Mouse (Mus musculus): ENCODE measurements around the gene Kctd20.
A peak's percentile ranks its signal among the peaks of the same experiment; 100 is the strongest.

Gene Kctd20

DNA sequence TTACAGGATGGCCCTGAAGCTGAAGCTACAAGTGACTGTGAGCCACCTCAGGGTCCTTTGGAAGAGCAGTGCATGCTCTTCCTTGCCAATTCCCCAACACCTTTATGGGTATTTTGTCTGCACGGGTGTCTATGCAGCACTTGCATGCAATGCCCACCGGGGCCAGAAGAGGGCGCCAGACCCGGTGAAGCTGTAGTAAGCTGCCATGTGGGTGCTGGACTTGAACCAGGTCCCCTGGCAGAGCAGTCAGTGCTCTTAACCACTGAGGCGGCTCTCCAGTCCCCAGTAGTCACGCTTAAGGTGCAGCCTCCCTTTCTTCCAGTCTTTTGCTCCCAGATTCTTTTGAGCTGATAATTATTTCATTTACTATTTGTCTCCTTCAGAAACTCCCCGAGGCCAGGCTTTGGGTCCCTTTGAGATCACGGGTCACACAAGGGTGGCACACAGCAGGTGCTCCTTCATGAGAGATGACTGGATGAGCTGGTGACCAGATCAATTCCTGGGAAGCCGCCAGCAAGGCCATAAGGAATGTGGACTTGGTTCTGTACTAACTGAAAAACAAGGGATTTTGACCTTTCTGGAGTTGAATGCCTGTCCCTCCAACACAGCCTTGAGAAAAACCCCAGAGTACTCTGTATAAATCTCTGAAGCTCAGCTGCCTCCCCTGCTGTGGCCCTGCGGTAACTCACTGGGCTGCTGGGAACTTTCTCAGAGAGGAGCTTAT lies 15.0 kb upstream of the Kctd20 start:
- H3K36me3 ChIP-seq (ENCODE audit: insufficient read depth, low read length) = no peaks in the 10 kb centered on the region
- peaks cover 65% of the 10 kb centered on the region for H3K9me3 ChIP-seq (ENCODE audit: low read length)
- peaks cover 11% of the 10 kb centered on the region for H3K4me1 ChIP-seq (replicated peaks; ENCODE audit: low read depth, low read length)
- no peak for TF ChIP-seq POU5F1 (IDR thresholded peaks at IDR 0.05; ENCODE audit: borderline replicate concordance, low read length)
- TF ChIP-seq CTCF (conservative IDR thresholded peaks at IDR 0.05; ENCODE audit: low read length) = peak; percentile 51
- H3K4me3 ChIP-seq (replicated peaks; ENCODE audit: low read length) = peak overlapping the region; percentile 17; the same call in 1 of the 2 replicates
- H3K27me3 ChIP-seq (ENCODE audit: insufficient read depth, low read length) = no peaks in the 10 kb centered on the region

DNA sequence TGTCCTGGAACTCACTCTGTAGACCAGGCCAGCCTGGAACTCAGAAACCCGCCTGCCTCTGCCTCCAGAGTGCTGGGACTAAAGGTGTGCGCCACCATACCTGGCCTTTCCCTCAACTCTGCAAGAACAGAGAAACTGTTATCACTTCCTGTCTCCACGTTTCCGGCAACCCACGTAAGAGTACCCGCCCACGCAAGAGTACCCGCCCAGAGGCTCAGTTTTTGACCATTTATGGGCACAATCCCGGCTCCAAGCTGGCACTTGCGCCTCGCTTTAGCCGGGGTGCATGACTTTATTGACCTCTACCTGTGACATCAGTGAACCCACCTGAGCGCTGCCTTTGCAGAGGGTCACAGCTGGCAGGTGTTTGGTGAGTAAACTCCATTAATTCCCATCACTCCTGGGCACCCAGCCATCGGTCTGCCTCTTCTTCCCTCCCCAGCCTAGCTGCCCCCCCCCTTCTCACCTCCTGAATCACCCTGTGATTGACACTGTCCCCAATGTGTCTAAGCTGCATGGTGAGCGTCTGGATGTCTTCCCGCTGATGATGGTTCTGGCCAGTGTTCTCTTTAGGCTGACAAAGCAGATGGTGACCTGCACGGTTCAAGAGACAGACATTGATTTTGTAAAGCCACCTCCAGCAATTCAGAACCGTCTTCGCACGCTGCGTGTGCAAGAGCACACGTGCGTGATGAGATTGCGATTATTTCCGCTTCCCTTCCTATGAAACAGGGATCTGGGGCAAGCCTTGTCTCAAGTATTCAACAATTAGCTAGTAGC lies 10.8 kb upstream of the Kctd20 start:
- Histone ChIP-seq H3K4me1 (replicated peaks; ENCODE audit: low read depth, low read length) (peaks cover 18% of the 10 kb centered on the region), H3K9me3 (ENCODE audit: low read length) (peaks cover 53% of the 10 kb centered on the region), H3K4me3 (replicated peaks; ENCODE audit: low read length) (no peak overlapping the region), H3K27me3 (ENCODE audit: insufficient read depth, low read length) (no peaks in the 10 kb centered on the region), H3K36me3 (ENCODE audit: insufficient read depth, low read length) (no peaks in the 10 kb centered on the region)
- TF ChIP-seq CTCF (conservative IDR thresholded peaks at IDR 0.05; ENCODE audit: low read length) (no peak), NANOG (IDR thresholded peaks at IDR 0.05; ENCODE audit: borderline replicate concordance, low read length) (no peak)

DNA sequence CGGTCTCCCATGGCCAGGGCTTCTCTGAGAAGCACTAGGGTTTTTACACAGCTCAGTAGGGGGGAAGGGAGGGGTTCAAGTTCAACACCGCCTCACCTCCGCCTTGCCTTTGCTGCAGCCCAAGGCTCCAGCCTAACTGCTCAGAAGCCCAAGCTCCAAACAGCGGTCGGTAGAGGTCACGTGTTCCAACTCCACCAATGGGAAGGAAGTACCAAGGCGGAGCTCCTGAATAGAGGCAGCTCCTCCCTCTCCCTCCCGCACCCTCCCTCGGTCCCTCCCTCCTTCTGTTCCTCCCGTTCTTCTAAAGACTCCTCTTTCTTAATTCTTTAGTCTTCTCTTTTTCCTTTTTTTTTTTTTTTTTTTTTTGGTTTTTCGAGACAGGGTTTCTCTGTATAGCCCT lies 9.6 kb upstream of the Kctd20 start:
- Histone ChIP-seq H3K36me3 (ENCODE audit: insufficient read depth, low read length) (no peaks in the 10 kb centered on the region), H3K9me3 (ENCODE audit: low read length) (peaks cover 43% of the 10 kb centered on the region), H3K27me3 (ENCODE audit: insufficient read depth, low read length) (no peaks in the 10 kb centered on the region), H3K4me3 (replicated peaks; ENCODE audit: low read length) (no peak overlapping the region), H3K4me1 (replicated peaks; ENCODE audit: low read depth, low read length) (peaks cover 18% of the 10 kb centered on the region)
- TF ChIP-seq CTCF (conservative IDR thresholded peaks at IDR 0.05; ENCODE audit: low read length) (no peak), POU5F1 (IDR thresholded peaks at IDR 0.05; ENCODE audit: borderline replicate concordance, low read length) (no peak), NANOG (IDR thresholded peaks at IDR 0.05; ENCODE audit: borderline replicate concordance, low read length) (no peak)

DNA sequence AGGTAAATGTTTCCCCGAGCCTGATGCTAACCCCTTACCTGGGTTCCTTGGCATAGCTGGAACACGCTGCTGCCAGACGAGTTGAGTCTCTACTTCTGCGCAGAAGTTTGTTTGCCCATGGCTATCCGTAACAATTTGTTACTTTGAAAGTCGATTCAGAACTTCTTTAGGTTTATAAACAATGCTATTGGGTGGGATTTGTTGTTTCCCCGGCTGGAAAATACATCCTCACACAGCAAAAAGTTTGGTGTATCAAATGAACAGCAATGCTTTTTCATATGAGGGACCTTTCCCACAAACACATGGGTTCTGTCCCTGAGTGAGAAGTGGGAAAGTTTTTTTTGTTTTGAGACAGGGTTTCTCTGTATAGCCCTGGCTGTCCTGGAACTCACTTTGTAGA lies 8.0 kb upstream of the Kctd20 start, which contains the start of gene Pxt1:
TSS of gene Pxt1 (minus strand) at position 101 of the 400 bp plus-strand sequence.
- no peaks in the 10 kb centered on the region for H3K27me3 ChIP-seq (ENCODE audit: insufficient read depth, low read length)
- peaks cover 21% of the 10 kb centered on the region for H3K4me1 ChIP-seq (replicated peaks; ENCODE audit: low read depth, low read length)
- H3K9me3 ChIP-seq (ENCODE audit: low read length) = peaks cover 37% of the 10 kb centered on the region
- no peak for TF ChIP-seq NANOG (IDR thresholded peaks at IDR 0.05; ENCODE audit: borderline replicate concordance, low read length)
- no peak for TF ChIP-seq CTCF (conservative IDR thresholded peaks at IDR 0.05; ENCODE audit: low read length)
- no peak for TF ChIP-seq POU5F1 (IDR thresholded peaks at IDR 0.05; ENCODE audit: borderline replicate concordance, low read length)
- H3K36me3 ChIP-seq (ENCODE audit: insufficient read depth, low read length) = no peaks in the 10 kb centered on the region
- no peak within 1 kb of the TSS for H3K4me3 ChIP-seq (replicated peaks; ENCODE audit: low read length)

DNA sequence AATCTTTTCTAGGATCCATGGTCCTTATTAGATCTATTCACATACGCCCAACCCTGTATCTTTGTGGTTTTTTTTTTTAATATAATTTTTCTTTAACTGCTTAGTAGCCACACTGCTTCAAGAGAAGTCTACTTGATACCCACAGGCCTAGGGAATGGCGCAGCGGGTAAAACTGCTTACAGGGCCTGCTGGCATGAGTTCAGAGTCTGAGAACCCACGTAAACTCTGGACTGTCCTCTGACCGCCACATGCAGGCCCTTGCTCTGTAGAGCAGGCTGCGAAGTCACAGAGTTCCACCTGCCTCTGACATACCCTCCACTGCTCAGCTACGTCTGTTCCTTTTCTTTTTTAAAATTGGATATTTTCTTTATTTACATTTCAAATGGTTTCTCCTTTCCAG lies 7.3 kb upstream of the Kctd20 start:
- H3K4me1 ChIP-seq (replicated peaks; ENCODE audit: low read depth, low read length) = peaks cover 21% of the 10 kb centered on the region
- peaks cover 32% of the 10 kb centered on the region for H3K9me3 ChIP-seq (ENCODE audit: low read length)
- H3K4me3 ChIP-seq (replicated peaks; ENCODE audit: low read length) = no peak overlapping the region
- TF ChIP-seq POU5F1 (IDR thresholded peaks at IDR 0.05; ENCODE audit: borderline replicate concordance, low read length) = no peak
- no peak for TF ChIP-seq CTCF (conservative IDR thresholded peaks at IDR 0.05; ENCODE audit: low read length)
- TF ChIP-seq NANOG (IDR thresholded peaks at IDR 0.05; ENCODE audit: borderline replicate concordance, low read length) = no peak
- no peaks in the 10 kb centered on the region for H3K27me3 ChIP-seq (ENCODE audit: insufficient read depth, low read length)
- no peaks in the 10 kb centered on the region for H3K36me3 ChIP-seq (ENCODE audit: insufficient read depth, low read length)

DNA sequence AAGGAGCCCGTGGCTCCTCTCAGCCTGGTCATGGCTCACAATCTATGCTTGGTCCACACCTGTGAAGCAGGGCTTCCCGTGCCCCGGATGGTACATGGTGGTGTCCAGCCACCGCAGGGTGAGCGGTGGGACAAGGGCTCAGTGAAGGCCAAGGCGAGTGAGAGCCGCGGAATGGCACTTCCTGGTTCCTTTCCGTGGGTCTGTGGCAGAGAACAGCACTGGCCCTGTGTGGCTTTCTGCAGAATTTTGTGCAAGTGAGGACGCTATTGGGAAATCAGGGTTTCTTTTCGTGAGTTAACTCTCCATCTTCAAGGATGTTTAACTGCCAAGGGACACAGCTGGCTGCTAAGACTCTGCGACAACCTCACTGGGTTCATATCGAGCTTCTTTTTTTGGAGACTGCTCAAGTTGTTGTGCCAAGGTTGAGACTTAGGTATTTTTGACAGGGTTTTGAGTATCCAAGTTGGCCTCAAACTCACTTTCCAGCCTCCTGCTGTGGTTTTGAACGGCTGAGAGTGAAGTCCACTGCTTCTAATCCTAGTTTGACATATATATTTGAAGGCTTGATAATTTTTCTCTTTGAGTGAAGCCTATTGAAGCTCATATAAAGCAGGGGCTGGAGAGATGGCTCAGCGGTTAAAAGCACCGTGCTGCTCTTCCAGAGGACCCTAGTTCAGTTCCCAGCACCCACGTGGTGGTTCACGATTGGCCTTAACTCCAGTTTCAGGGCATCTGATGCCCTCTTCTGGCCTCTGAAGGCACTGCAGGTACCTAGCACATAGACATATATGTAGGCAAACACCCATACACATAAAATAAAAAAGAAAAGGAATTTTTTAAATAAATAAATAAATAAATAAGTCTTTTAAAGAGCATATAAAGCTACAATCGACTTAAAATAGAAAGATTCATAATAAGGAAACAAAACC lies 4.5 kb upstream of the Kctd20 start:
- H3K4me1 ChIP-seq (replicated peaks; ENCODE audit: low read depth, low read length) = peaks cover 29% of the 10 kb centered on the region
- TF ChIP-seq CTCF (conservative IDR thresholded peaks at IDR 0.05; ENCODE audit: low read length) (peak; percentile 49), NANOG (IDR thresholded peaks at IDR 0.05; ENCODE audit: borderline replicate concordance, low read length) (no peak)
- no peaks in the 10 kb centered on the region for H3K36me3 ChIP-seq (ENCODE audit: insufficient read depth, low read length)
- no peak overlapping the region for H3K4me3 ChIP-seq (replicated peaks; ENCODE audit: low read length)
- peaks cover 7% of the 10 kb centered on the region for H3K9me3 ChIP-seq (ENCODE audit: low read length)
- no peaks in the 10 kb centered on the region for H3K27me3 ChIP-seq (ENCODE audit: insufficient read depth, low read length)

DNA sequence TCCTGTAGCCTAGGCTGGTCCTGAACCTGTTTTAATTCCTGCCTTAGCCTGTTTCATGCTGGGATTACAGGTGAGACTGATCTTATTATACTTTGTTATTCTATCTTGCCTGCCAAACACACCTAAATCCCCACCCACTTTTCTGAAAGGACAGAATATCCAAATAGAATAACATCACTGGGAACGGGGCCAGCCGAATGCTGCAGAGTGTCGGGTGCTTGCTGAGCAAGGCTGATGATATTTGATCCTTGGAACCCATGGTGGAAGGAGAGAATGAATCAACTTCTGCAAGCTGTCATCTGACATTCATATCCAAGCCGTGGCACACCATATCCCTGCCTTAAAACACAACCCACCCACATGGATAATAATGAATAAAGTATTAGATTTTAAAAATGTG lies 3.1 kb upstream of the Kctd20 start:
- TF ChIP-seq NANOG (IDR thresholded peaks at IDR 0.05; ENCODE audit: borderline replicate concordance, low read length) (no peak), POU5F1 (IDR thresholded peaks at IDR 0.05; ENCODE audit: borderline replicate concordance, low read length) (no peak), CTCF (conservative IDR thresholded peaks at IDR 0.05; ENCODE audit: low read length) (no peak)
- peaks cover 36% of the 10 kb centered on the region for H3K4me1 ChIP-seq (replicated peaks; ENCODE audit: low read depth, low read length)
- no peak overlapping the region for H3K4me3 ChIP-seq (replicated peaks; ENCODE audit: low read length)
- no peaks in the 10 kb centered on the region for H3K36me3 ChIP-seq (ENCODE audit: insufficient read depth, low read length)
- no peaks in the 10 kb centered on the region for H3K27me3 ChIP-seq (ENCODE audit: insufficient read depth, low read length)
- H3K9me3 ChIP-seq (ENCODE audit: low read length) = peaks cover 7% of the 10 kb centered on the region

DNA sequence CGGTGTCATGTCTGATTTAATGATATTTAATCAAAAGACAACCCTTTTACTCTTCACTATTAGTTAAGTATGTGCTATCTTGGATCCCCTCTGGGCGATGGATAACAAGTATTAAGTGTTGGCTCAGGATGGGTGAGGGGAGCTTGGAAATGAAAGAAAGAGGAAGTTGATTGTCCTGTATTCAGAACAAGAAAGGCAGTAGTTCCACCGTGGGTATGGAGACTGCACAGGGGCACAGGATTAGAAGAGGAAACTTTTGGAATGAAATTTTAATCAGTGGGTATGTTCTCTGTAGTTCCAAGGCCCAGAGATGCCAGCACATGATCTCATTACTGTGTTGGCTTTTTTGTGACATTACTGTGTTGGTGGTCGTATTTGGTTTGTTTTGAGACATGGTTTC lies 999 bp upstream of the Kctd20 start:
- Histone ChIP-seq H3K4me1 (replicated peaks; ENCODE audit: low read depth, low read length) (peaks cover 44% of the 10 kb centered on the region), H3K4me3 (replicated peaks; ENCODE audit: low read length) (peak overlapping the region; percentile 88), H3K9me3 (ENCODE audit: low read length) (peaks cover 7% of the 10 kb centered on the region), H3K27me3 (ENCODE audit: insufficient read depth, low read length) (no peaks in the 10 kb centered on the region), H3K36me3 (ENCODE audit: insufficient read depth, low read length) (no peaks in the 10 kb centered on the region)
- TF ChIP-seq CTCF (conservative IDR thresholded peaks at IDR 0.05; ENCODE audit: low read length) = no peak
- no peak for TF ChIP-seq POU5F1 (IDR thresholded peaks at IDR 0.05; ENCODE audit: borderline replicate concordance, low read length)
